Mouse (Mus musculus): ENCODE measurements around the gene Serinc2.

- no peak for TF ChIP-seq CTCF (IDR thresholded peaks at IDR 0.05; ENCODE audit: low read depth)
- TF ChIP-seq EP300 (IDR thresholded peaks at IDR 0.05; ENCODE audit: low read depth): no peak
Observed at GRCm38 (mm10) chr4:130275016-130275822, 3.8 kb downstream of the Serinc2 start.

Measured in heart, postnatal 0 days (tissue).